Mouse (Mus musculus): ENCODE results near the gene Gm20388. TPM values are rescaled to one million over a fixed set of nuclear protein-coding genes. Genes with fewer than 3 reads are reported as not detected.

Gene Gm20388
- polyA plus RNA-seq, 1 experiment, result 10.6 TPM

DNA sequence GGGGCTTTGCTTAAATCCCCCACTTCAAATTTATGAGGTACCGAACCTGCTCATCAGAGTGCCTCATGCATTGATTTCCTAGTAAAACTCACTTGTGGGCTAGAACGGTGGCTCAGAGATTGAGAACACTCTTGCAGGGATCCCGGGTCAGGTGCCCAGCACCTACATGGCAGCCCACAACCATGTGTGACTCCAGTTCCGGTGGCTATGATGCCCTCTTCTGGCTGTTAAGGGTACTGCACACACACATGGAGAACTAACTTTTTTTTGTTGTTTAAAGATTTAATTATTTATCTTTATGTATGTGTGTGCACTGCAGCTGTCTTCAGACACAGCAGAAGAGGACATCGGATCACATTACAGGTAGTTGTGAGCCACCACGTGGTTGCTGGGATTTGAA, 2524.7 kb downstream of the Gm20388 start:
- Histone ChIP-seq H3K27ac (ENCODE audit: control insufficient read depth, insufficient read depth, low read depth, low read length, poor library complexity) (no peak overlapping the region), H3K4me1 (ENCODE audit: control insufficient read depth, insufficient read depth, low read length) (peaks cover 11% of the 10 kb centered on the region; the same call in 1 of the 2 replicates), H3K4me3 (replicated peaks; ENCODE audit: control insufficient read depth, low read depth, low read length) (no peak overlapping the region)
- TF ChIP-seq POLR2A (IDR thresholded peaks at IDR 0.05; ENCODE audit: borderline replicate concordance, control insufficient read depth, low read depth, low read length), result no peak
- TF ChIP-seq CTCF (IDR thresholded peaks at IDR 0.05; ENCODE audit: control insufficient read depth, insufficient read depth, low read length), result peak; percentile 31; the same call in 1 of the 2 replicates
- 86% methylated on average over 6 of the region's 6 CpGs for WGBS

DNA sequence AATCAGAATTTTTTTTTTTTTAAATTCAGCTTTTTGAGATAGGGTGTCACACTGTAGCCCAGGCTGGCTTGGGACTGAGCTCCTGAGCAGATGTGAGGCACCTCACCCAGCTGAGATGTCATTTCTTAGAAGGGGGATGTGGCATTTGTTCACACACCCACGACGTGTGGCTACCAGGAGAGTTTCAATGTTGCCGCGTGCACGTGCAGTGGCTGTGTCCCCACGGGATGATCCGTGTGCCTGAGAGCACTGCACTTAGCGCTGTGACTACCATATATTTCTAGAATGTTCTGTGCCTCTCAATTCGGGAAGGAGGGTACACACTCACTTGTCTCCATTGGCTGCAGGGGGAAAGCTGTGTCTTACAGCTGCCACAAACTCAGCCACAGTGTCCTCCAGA, 2525.5 kb downstream of the Gm20388 start:
- H3K4me3 ChIP-seq (replicated peaks; ENCODE audit: control insufficient read depth, low read depth, low read length), result no peak overlapping the region
- H3K27ac ChIP-seq (ENCODE audit: control insufficient read depth, insufficient read depth, low read depth, low read length, poor library complexity), result no peak overlapping the region
- 77% methylated on average over 9 of the region's 9 CpGs for WGBS
- peaks cover 11% of the 10 kb centered on the region; the same call in 1 of the 2 replicates for H3K4me1 ChIP-seq (ENCODE audit: control insufficient read depth, insufficient read depth, low read length)
- no peak for TF ChIP-seq CTCF (IDR thresholded peaks at IDR 0.05; ENCODE audit: control insufficient read depth, insufficient read depth, low read length)
- TF ChIP-seq POLR2A (IDR thresholded peaks at IDR 0.05; ENCODE audit: borderline replicate concordance, control insufficient read depth, low read depth, low read length), result no peak

DNA sequence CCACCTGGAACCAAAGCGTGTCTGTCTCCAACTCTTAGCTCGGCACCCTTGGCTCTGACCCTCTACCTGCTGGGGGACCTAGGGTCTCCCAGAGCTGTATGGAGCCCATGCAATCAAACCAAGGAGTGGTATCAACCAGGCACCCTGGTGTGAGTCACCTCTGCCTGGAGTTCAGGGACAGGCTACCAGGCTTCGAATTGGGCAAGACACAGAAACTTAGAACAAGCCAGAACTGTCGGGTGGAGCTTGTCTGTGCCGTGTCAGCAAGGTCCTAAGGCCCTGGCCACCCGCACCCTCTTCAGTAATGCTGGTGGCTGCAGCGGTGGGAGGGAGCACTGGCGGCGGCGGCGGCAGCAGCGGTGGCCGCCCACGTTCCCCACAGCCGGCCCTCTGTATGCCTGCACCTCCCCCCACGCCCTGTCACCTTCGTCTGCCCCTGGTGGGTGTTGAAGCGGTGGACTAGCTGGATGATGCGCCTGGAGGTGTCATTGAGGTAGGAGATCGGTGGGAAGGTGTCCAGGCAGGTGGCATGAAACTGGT, 2526.0 kb downstream of the Gm20388 start:
- WGBS, result 68% methylated on average over 20 of the region's 20 CpGs
- TF ChIP-seq CTCF (IDR thresholded peaks at IDR 0.05; ENCODE audit: control insufficient read depth, insufficient read depth, low read length), result no peak
- no peak for TF ChIP-seq POLR2A (IDR thresholded peaks at IDR 0.05; ENCODE audit: borderline replicate concordance, control insufficient read depth, low read depth, low read length)
- peaks cover 11% of the 10 kb centered on the region; the same call in 1 of the 2 replicates for H3K4me1 ChIP-seq (ENCODE audit: control insufficient read depth, insufficient read depth, low read length)

DNA sequence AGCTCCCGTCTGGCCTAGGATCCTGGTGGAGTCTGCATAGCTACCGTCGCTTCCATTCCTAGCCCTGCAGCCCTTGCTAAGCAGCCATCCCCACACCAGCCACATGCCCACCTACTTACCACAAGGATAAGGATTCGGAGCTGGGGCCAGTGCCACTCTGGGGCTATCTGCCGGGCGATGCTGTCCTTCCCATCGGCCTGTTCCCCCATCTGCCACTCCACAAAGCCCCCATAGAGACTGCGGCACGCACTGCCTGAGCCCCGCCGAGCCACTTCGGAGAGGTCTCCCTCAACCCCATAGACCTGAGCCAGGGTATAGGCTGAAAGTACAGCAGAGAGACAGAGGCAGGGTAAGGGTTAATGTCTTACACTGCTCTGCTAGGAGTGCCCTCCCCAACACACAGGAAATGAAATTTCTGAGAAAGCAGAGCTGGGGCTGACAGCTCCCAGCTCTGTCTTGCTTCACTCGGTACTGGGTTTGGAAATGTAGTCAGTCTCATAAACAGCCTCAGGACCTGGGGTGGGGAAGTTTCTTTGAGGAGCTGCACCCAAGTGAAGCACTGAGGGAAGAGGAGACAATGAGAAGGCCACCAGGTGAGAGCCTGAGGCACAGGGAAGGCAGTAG, 2527.2 kb downstream of the Gm20388 start:
- WGBS, result 63% methylated on average over 13 of the region's 13 CpGs
- no peak for TF ChIP-seq POLR2A (IDR thresholded peaks at IDR 0.05; ENCODE audit: borderline replicate concordance, control insufficient read depth, low read depth, low read length)
- no peak for TF ChIP-seq CTCF (IDR thresholded peaks at IDR 0.05; ENCODE audit: control insufficient read depth, insufficient read depth, low read length)
- peak overlapping the region; percentile 43 for H3K4me3 ChIP-seq (replicated peaks; ENCODE audit: control insufficient read depth, low read depth, low read length)
- H3K4me1 ChIP-seq (ENCODE audit: control insufficient read depth, insufficient read depth, low read length), result peaks cover 11% of the 10 kb centered on the region; the same call in 1 of the 2 replicates
- H3K27ac ChIP-seq (ENCODE audit: control insufficient read depth, insufficient read depth, low read depth, low read length, poor library complexity), result peak overlapping the region; percentile 60

More for the DNA sequence above, 2526.0 kb downstream of the Gm20388 start:
- peak overlapping the region; percentile 17 for H3K4me3 ChIP-seq (replicated peaks; ENCODE audit: control insufficient read depth, low read depth, low read length)
- no peak overlapping the region for H3K27ac ChIP-seq (ENCODE audit: control insufficient read depth, insufficient read depth, low read depth, low read length, poor library complexity)

DNA sequence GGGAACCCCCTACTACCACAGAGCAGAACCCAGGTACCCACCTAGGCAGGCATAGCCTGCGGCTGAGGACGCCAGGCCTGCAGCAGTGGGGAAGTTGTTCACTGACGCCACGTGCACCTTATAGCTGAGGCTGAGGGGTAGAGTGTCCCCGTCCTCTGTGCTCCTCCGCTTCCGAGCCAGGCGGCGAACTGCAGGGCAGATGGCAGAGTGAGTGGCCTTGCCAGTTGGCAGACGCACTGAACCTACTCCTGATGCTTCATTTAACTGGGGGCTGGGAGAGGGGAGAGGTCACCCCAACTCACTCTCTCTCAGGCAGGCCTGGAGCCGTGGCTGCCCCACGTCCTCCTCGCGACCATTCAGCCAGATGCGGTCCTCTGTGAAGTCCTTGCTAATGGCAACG, 2528.7 kb downstream of the Gm20388 start:
- Histone ChIP-seq H3K4me1 (ENCODE audit: control insufficient read depth, insufficient read depth, low read length) (peaks cover 11% of the 10 kb centered on the region; the same call in 1 of the 2 replicates), H3K27ac (ENCODE audit: control insufficient read depth, insufficient read depth, low read depth, low read length, poor library complexity) (no peak overlapping the region), H3K4me3 (replicated peaks; ENCODE audit: control insufficient read depth, low read depth, low read length) (no peak overlapping the region)
- TF ChIP-seq POLR2A (IDR thresholded peaks at IDR 0.05; ENCODE audit: borderline replicate concordance, control insufficient read depth, low read depth, low read length) (no peak), CTCF (IDR thresholded peaks at IDR 0.05; ENCODE audit: control insufficient read depth, insufficient read depth, low read length) (no peak)
- WGBS, result 86% methylated on average over 16 of the region's 16 CpGs

DNA sequence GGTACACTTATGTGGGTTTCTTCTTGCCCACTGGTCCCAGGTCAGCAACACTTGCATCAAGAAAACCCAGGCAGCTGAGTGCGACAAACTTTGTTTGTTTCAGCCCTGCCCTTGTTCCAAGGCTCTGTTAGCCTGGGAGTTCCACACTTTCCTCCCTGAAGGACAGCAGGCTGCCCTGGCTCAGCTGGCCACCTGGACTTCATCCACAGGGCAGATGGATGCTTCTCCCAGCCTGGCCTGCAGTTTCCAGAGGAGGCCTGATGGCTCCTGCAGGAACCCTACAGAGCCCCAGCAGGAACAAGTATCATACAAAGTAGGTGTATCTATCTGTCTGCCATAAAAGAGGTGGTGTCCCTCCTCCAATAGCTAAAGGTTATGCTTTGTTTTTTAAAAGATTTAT, 2530.7 kb downstream of the Gm20388 start:
- 92% methylated on average over 1 of the region's 1 CpGs for WGBS
- no peak overlapping the region for H3K4me3 ChIP-seq (replicated peaks; ENCODE audit: control insufficient read depth, low read depth, low read length)
- no peak for TF ChIP-seq POLR2A (IDR thresholded peaks at IDR 0.05; ENCODE audit: borderline replicate concordance, control insufficient read depth, low read depth, low read length)
- no peak for TF ChIP-seq CTCF (IDR thresholded peaks at IDR 0.05; ENCODE audit: control insufficient read depth, insufficient read depth, low read length)
- H3K4me1 ChIP-seq (ENCODE audit: control insufficient read depth, insufficient read depth, low read length), result peaks cover 10% of the 10 kb centered on the region; the same call in 1 of the 2 replicates
- no peak overlapping the region for H3K27ac ChIP-seq (ENCODE audit: control insufficient read depth, insufficient read depth, low read depth, low read length, poor library complexity)

DNA sequence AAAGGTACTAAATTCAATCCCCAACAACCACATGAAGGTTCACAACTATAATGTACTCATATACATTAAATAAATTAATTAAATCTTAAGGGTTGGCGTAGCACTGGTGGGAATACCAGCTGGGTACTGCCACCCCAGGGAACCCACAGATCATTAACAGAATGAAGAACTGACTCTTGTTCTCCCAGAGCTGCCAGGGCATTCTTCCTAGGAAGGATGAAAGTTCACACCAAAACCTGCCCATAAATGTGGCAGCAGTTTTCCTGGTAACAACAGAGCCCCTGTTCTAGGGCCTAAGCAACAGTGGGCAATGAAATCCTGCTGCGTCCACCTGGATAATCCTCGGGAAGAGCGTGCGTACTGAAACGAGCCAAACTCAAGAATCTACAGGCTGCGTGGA, 2531.7 kb downstream of the Gm20388 start:
- H3K4me1 ChIP-seq (ENCODE audit: control insufficient read depth, insufficient read depth, low read length), result peaks cover 7% of the 10 kb centered on the region; the same call in 1 of the 2 replicates
- no peak for TF ChIP-seq POLR2A (IDR thresholded peaks at IDR 0.05; ENCODE audit: borderline replicate concordance, control insufficient read depth, low read depth, low read length)
- TF ChIP-seq CTCF (IDR thresholded peaks at IDR 0.05; ENCODE audit: control insufficient read depth, insufficient read depth, low read length), result no peak
- 61% methylated on average over 7 of the region's 7 CpGs for WGBS
- no peak overlapping the region for H3K27ac ChIP-seq (ENCODE audit: control insufficient read depth, insufficient read depth, low read depth, low read length, poor library complexity)
- no peak overlapping the region for H3K4me3 ChIP-seq (replicated peaks; ENCODE audit: control insufficient read depth, low read depth, low read length)

DNA sequence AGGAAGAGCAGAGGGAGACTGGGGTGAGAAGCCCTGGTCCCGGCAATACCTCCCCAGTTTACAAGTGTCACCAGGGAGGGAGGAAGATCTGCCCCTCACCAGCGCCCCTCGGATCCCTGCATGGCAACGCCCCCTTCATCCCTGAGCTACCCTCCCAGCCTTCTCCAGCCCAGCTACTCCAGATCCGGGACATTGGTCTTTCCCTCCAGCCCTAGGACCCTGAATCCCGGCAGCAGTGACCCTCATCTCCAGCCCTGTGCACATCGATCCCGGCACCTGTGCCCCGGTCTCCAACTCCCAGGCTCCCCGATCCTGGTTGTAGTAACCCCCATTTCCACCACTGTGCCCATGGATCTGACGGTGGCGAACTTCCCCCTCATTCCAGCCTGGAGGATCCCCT, 2532.1 kb downstream of the Gm20388 start:
- peak overlapping the region; percentile 31 for H3K27ac ChIP-seq (ENCODE audit: control insufficient read depth, insufficient read depth, low read depth, low read length, poor library complexity)
- 2% methylated on average over 12 of the region's 12 CpGs for WGBS
- TF ChIP-seq CTCF (IDR thresholded peaks at IDR 0.05; ENCODE audit: control insufficient read depth, insufficient read depth, low read length) (no peak), POLR2A (IDR thresholded peaks at IDR 0.05; ENCODE audit: borderline replicate concordance, control insufficient read depth, low read depth, low read length) (no peak)
- peaks cover 5% of the 10 kb centered on the region; the same call in 1 of the 2 replicates for H3K4me1 ChIP-seq (ENCODE audit: control insufficient read depth, insufficient read depth, low read length)
- H3K4me3 ChIP-seq (replicated peaks; ENCODE audit: control insufficient read depth, low read depth, low read length), result peak overlapping the region; percentile 73

Measured in bone marrow, adult 2 months (tissue).